Mouse (Mus musculus): ENCODE data around the gene Spata31d1d. TPM values are rescaled to one million over a fixed set of nuclear protein-coding genes. Genes with fewer than 3 reads are reported as not detected.

Spata31d1d gene
- total RNA-seq, 4 experiments from 2014 or later = not detected

DNA sequence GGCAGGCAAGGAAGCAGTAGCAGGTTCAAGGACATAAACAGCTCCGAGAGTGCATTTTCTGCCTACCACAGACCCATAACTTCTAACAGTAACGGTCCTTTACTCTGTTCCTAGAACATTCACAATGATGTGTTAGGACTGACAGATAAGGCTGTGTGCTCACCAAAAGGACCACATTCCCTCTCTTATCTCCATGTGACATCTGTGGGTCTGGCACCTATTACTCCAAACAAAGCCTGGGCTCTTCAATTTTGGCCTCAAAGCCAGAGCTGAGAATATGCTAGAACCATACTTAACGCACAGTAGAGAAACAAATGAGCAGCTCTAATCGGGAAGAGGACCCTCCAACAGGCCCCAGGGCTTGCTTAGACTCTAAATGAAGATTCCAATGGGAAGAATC is 51.6 kb downstream of the Spata31d1d start:
- no peak for DNase-seq (ENCODE audit: low spot score in 2 of 2)

DNA sequence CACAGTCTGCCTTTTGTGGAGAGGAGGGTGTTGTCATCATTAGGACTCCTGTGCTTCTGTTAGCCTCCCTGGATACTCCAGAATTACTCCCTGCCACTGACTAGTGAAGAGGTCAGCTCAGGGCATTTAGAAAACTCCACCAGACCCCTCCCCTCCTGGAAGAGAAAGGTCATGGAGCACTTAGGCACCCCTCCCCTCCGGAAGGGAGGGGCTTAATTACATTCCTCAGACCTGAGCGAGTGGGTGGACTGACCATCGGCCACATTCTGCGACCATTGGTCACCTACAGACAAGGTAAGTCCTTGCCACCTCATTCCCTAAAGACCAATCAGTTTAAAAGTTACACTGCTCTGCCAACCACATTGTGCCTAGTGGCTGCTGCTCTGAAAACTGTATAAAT is 52.2 kb downstream of the Spata31d1d start:
- DNase-seq (ENCODE audit: low spot score in 2 of 2) = no peak

DNA sequence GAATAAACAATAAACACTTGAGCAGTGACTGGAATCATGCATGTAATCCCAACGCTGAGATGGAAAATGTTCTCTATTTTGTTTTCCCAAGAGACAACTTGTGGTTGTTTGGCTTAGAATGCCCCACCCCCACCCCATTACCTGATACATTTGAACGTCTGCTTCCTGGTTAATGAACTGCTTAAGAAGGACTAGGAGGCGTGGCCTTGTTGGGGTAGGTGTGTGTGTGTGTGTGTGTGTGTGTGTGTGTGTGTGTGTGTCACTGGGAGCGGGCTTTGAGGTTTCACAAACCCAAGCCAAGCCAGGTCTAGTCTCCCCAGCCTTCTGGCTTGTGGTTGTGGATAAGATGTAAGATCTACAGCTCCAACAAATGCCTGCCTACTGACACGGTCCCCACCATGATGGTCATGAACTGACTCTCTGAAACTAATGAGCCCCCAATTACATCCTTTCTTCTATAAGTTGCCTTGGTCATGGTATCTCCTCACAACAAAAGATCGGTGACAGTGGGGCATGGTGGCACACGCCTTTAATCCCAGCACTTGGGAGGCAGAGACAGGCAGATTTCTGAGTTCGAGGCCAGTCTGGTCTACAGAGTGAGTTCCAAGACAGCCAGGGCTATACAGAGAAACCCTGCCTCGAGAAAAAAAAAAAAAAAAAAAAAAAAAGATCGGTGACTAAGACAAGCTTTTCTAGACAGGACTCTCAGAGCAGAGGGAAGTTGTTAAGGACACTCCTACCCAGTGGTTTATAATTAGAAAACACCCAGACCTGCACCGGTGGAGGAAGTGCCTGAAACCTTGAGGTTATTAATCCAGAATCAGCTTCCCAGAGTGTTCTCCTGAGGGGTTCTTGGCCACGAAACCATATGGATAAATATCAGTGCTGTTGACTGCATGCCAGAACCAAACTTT is 55.0 kb downstream of the Spata31d1d start:
- DNase-seq (ENCODE audit: low spot score in 2 of 2) = no peak

Other genes with a start within 250 kb of the Spata31d1d start
- 100 to 1,000 TPM; 320 to 366 (median 343) TPM for gene Agtpbp1, start 146.5 kb downstream of the Spata31d1d start, total RNA-seq (2022)
- 100 to 1,000 TPM in 1 of 4 experiments, 10 to 100 TPM in 3; 85.3 to 111 (median 92.7) TPM for gene Naa35, start 146.5 kb downstream of the Spata31d1d start, total RNA-seq (2022)
- gene Golm1, start 55.9 kb downstream of the Spata31d1d start, total RNA-seq (2022) = 10 to 100 TPM; 15.1 to 32.6 (median 20.4) TPM
- not detected for gene 4921517D22Rik, start 37.6 kb downstream of the Spata31d1d start, total RNA-seq (2022)
- under 1 TPM; 0.11 to 0.23 (median 0.14) TPM for gene Spata31d1a, start 21.4 kb downstream of the Spata31d1d start, total RNA-seq (2022)
- gene Spata31d1b, start 19.5 kb downstream of the Spata31d1d start, total RNA-seq (2022) = under 1 TPM in 2 of 4 experiments, not detected in 2; 0.07 to 0.17 TPM
- 1 to 10 TPM in 3 of 4 experiments, under 1 TPM in 1; 0.78 to 1.8 (median 1.1) TPM for gene 1700014D04Rik, start 15.0 kb upstream of the Spata31d1d start, total RNA-seq (2022)
- gene Isca1, start 38.1 kb upstream of the Spata31d1d start, total RNA-seq (2022) = 100 to 1,000 TPM; 134 to 159 (median 150) TPM
- not detected for gene Gm49354, start 50.5 kb upstream of the Spata31d1d start, total RNA-seq (2022)
- 10 to 100 TPM; 58.7 to 64.0 (median 59.9) TPM for gene Tut7, start 91.4 kb upstream of the Spata31d1d start, total RNA-seq (2022)

All from left cerebral cortex, adult 8-10 months (tissue).